Mouse (Mus musculus): ENCODE data around the gene Fam57b. TPM values are rescaled to one million over a fixed set of nuclear protein-coding genes. Genes with fewer than 3 reads are reported as not detected.

The Fam57b gene
- polyA plus RNA-seq, 1 experiment from 2014 or later, result 40.6 TPM

- Histone ChIP-seq H3K4me3 (peak overlapping the region; percentile 67), H3K27me3 (no peaks in the 10 kb centered on the region), H3K4me1 (replicated peaks) (peaks cover 49% of the 10 kb centered on the region), H3K36me3 (peaks cover 9% of the 10 kb centered on the region; the same call in 1 of the 2 replicates), H3K4me2 (peak overlapping the region; percentile 71), H3K9me3 (0 out of 2 replicates have a peak, but pooled peaks cover 4% of the 10 kb centered on the region), H3K27ac (replicated peaks) (peak overlapping the region; percentile 90), H3K9ac (peak overlapping the region; percentile 95)
- WGBS, result 25% methylated on average over 7 of the region's 7 CpGs
- ATAC-seq (ENCODE audit: low read depth), result no peak
Measured at GRCm38 (mm10) chr7:126821835-126822511, 24.5 kb downstream of the Fam57b start.

- Histone ChIP-seq H3K4me2 (peak overlapping the region; percentile 71), H3K9ac (peak overlapping the region; percentile 95), H3K27me3 (no peaks in the 10 kb centered on the region), H3K36me3 (peaks cover 13% of the 10 kb centered on the region; the same call in 1 of the 2 replicates), H3K4me1 (replicated peaks) (peaks cover 53% of the 10 kb centered on the region), H3K27ac (replicated peaks) (peak overlapping the region; percentile 90), H3K4me3 (peak overlapping the region; percentile 67), H3K9me3 (0 out of 2 replicates have a peak, but pooled peaks cover 4% of the 10 kb centered on the region)
- WGBS, result 11% methylated on average over 9 of the region's 9 CpGs
- ATAC-seq (ENCODE audit: low read depth), result peak; percentile 38
Measured at GRCm38 (mm10) chr7:126822741-126823140, 25.3 kb downstream of the Fam57b start.

- peak overlapping the region; percentile 90 for H3K27ac ChIP-seq (replicated peaks)
- peaks cover 54% of the 10 kb centered on the region for H3K4me1 ChIP-seq (replicated peaks)
- peak overlapping the region; percentile 71 for H3K4me2 ChIP-seq
- peak; percentile 84 for ATAC-seq (ENCODE audit: low read depth)
- peak overlapping the region; percentile 67 for H3K4me3 ChIP-seq
- H3K36me3 ChIP-seq, result peaks cover 15% of the 10 kb centered on the region; the same call in 1 of the 2 replicates
- H3K27me3 ChIP-seq, result no peaks in the 10 kb centered on the region
- H3K9ac ChIP-seq, result peak overlapping the region; percentile 95
- 0 out of 2 replicates have a peak, but pooled peaks cover 4% of the 10 kb centered on the region for H3K9me3 ChIP-seq
- 2% methylated on average over 19 of the region's 19 CpGs for WGBS
Measured at GRCm38 (mm10) chr7:126823202-126823711, 25.8 kb downstream of the Fam57b start.

- peak; percentile 16; the same call in 1 of the 2 replicates for ATAC-seq (ENCODE audit: low read depth)
- Histone ChIP-seq H3K4me2 (peak overlapping the region; percentile 71), H3K9me3 (0 out of 2 replicates have a peak, but pooled peaks cover 2% of the 10 kb centered on the region), H3K4me3 (peak overlapping the region; percentile 67), H3K27me3 (no peaks in the 10 kb centered on the region; the same call in 1 of the 2 replicates), H3K9ac (peak overlapping the region; percentile 95), H3K27ac (replicated peaks) (peak overlapping the region; percentile 90), H3K4me1 (replicated peaks) (peaks cover 54% of the 10 kb centered on the region), H3K36me3 (peaks cover 22% of the 10 kb centered on the region)
- 8% methylated on average over 10 of the region's 10 CpGs for WGBS
Measured at GRCm38 (mm10) chr7:126823940-126824339, 26.5 kb downstream of the Fam57b start.

- Histone ChIP-seq H3K36me3 (peaks cover 31% of the 10 kb centered on the region), H3K9ac (peak overlapping the region; percentile 95), H3K27me3 (no peaks in the 10 kb centered on the region; the same call in 1 of the 2 replicates), H3K9me3 (no peaks in the 10 kb centered on the region), H3K4me3 (peak overlapping the region; percentile 67), H3K4me1 (replicated peaks) (peaks cover 65% of the 10 kb centered on the region), H3K4me2 (peak overlapping the region; percentile 71), H3K27ac (replicated peaks) (no peak overlapping the region)
- no peak for ATAC-seq (ENCODE audit: low read depth)
- 27% methylated on average over 8 of the region's 8 CpGs for WGBS
Measured at GRCm38 (mm10) chr7:126825403-126825802, 27.9 kb downstream of the Fam57b start.

GRCm38 (mm10) chr7:126825952-126826351 is 28.5 kb downstream of the Fam57b start:
- peaks cover 31% of the 10 kb centered on the region for H3K36me3 ChIP-seq
- H3K27me3 ChIP-seq, result peaks cover 2% of the 10 kb centered on the region; the same call in 1 of the 2 replicates
- H3K27ac ChIP-seq (replicated peaks), result no peak overlapping the region
- H3K4me3 ChIP-seq, result no peak overlapping the region
- H3K9me3 ChIP-seq, result no peaks in the 10 kb centered on the region
- peak overlapping the region; percentile 71 for H3K4me2 ChIP-seq
- peaks cover 65% of the 10 kb centered on the region for H3K4me1 ChIP-seq (replicated peaks)
- 72% methylated on average over 5 of the region's 5 CpGs for WGBS
- H3K9ac ChIP-seq, result peak overlapping the region; percentile 47; the same call in 1 of the 2 replicates
- no peak for ATAC-seq (ENCODE audit: low read depth)

- Histone ChIP-seq H3K4me3 (peak within 1 kb of the TSS; percentile 25), H3K4me2 (peak within 1 kb of the TSS; percentile 58), H3K27ac (replicated peaks) (no peak within 1 kb of the TSS), H3K27me3 (peaks cover 2% of the 10 kb centered on the region; the same call in 1 of the 2 replicates), H3K9me3 (no peaks in the 10 kb centered on the region), H3K4me1 (replicated peaks) (peaks cover 25% of the 10 kb centered on the region), H3K9ac (peak within 1 kb of the TSS; percentile 32; the same call in 1 of the 2 replicates), H3K36me3 (peaks cover 27% of the 10 kb centered on the region)
- 62% methylated on average over 5 of the region's 5 CpGs for WGBS
- 0 out of 2 replicates have a peak, but pooled peaks have one; percentile 10 for ATAC-seq (ENCODE audit: low read depth)
Measured at GRCm38 (mm10) chr7:126831539-126831938, 34.1 kb downstream of the Fam57b start, which contains the start of gene 4930451I11Rik. Gene 4930451I11Rik (minus strand): TSS chr7:126831639.

GRCm38 (mm10) chr7:126832036-126832598 is 34.6 kb downstream of the Fam57b start:
- peaks cover 23% of the 10 kb centered on the region for H3K36me3 ChIP-seq
- H3K27me3 ChIP-seq, result peaks cover 2% of the 10 kb centered on the region; the same call in 1 of the 2 replicates
- H3K9me3 ChIP-seq, result no peaks in the 10 kb centered on the region
- H3K27ac ChIP-seq (replicated peaks), result no peak overlapping the region
- H3K4me3 ChIP-seq, result peak overlapping the region; percentile 25
- H3K4me2 ChIP-seq, result peak overlapping the region; percentile 58
- H3K4me1 ChIP-seq (replicated peaks), result peaks cover 20% of the 10 kb centered on the region
- peak; percentile 84 for ATAC-seq (ENCODE audit: low read depth)
- 2% methylated on average over 21 of the region's 21 CpGs for WGBS
- H3K9ac ChIP-seq, result peak overlapping the region; percentile 32; the same call in 1 of the 2 replicates

- H3K27me3 ChIP-seq, result peaks cover 2% of the 10 kb centered on the region; the same call in 1 of the 2 replicates
- H3K27ac ChIP-seq (replicated peaks), result no peak overlapping the region
- ATAC-seq (ENCODE audit: low read depth), result no peak
- peaks cover 16% of the 10 kb centered on the region for H3K36me3 ChIP-seq
- no peak overlapping the region for H3K4me3 ChIP-seq
- WGBS, result 100% methylated on average over 1 of the region's 1 CpGs
- no peak overlapping the region for H3K4me2 ChIP-seq
- H3K4me1 ChIP-seq (replicated peaks), result peaks cover 15% of the 10 kb centered on the region
- no peaks in the 10 kb centered on the region for H3K9me3 ChIP-seq
- H3K9ac ChIP-seq, result no peak overlapping the region
Measured at GRCm38 (mm10) chr7:126833294-126833693, 35.8 kb downstream of the Fam57b start.

GRCm38 (mm10) chr7:126843276-126843675 is 45.8 kb downstream of the Fam57b start:
- ATAC-seq (ENCODE audit: low read depth), result no peak
- 79% methylated on average over 9 of the region's 9 CpGs for WGBS
- Histone ChIP-seq H3K4me3 (no peak overlapping the region), H3K27ac (replicated peaks) (no peak overlapping the region), H3K27me3 (peaks cover 23% of the 10 kb centered on the region), H3K4me1 (replicated peaks) (peaks cover 12% of the 10 kb centered on the region), H3K9ac (no peak overlapping the region), H3K9me3 (no peaks in the 10 kb centered on the region), H3K36me3 (no peaks in the 10 kb centered on the region), H3K4me2 (no peak overlapping the region)

GRCm38 (mm10) chr7:126845516-126845915 is 48.0 kb downstream of the Fam57b start:
- no peaks in the 10 kb centered on the region for H3K9me3 ChIP-seq
- WGBS, result 34% methylated on average over 2 of the region's 2 CpGs
- H3K4me1 ChIP-seq (replicated peaks), result peaks cover 24% of the 10 kb centered on the region
- peaks cover 45% of the 10 kb centered on the region for H3K27me3 ChIP-seq
- no peak overlapping the region for H3K27ac ChIP-seq (replicated peaks)
- no peak for ATAC-seq (ENCODE audit: low read depth)
- H3K36me3 ChIP-seq, result no peaks in the 10 kb centered on the region
- H3K9ac ChIP-seq, result no peak overlapping the region
- H3K4me2 ChIP-seq, result no peak overlapping the region
- no peak overlapping the region for H3K4me3 ChIP-seq

GRCm38 (mm10) chr7:126847116-126847420 is 49.6 kb downstream of the Fam57b start, which contains the start of gene Doc2a:
Gene Doc2a (plus strand): TSS chr7:126847416.
- H3K4me3 ChIP-seq, result peak within 1 kb of the TSS; percentile 54
- peaks cover 6% of the 10 kb centered on the region for H3K36me3 ChIP-seq
- peak within 1 kb of the TSS; percentile 98 for H3K4me2 ChIP-seq
- ATAC-seq (ENCODE audit: low read depth), result no peak
- peaks cover 52% of the 10 kb centered on the region for H3K27me3 ChIP-seq
- peaks cover 24% of the 10 kb centered on the region for H3K4me1 ChIP-seq (replicated peaks)
- WGBS, result 19% methylated on average over 4 of the region's 4 CpGs
- no peak within 1 kb of the TSS for H3K27ac ChIP-seq (replicated peaks)
- H3K9ac ChIP-seq, result peak within 1 kb of the TSS; percentile 77
- H3K9me3 ChIP-seq, result no peaks in the 10 kb centered on the region

Data from neural tube, embryonic 13.5 days (tissue).